Mouse (Mus musculus) splenic B cell, adult 2 months (primary cell): ENCODE measurements around the gene Prdm11.
A peak's percentile ranks its signal among the peaks of the same experiment; 100 is the strongest.

Source experiments
- DNase-seq: peaks from one replicate; pipeline ENCODE4 v3.0.0-alpha.2; 2011; ENCODE audit warnings: low read depth, low spot score
- H3K27me3 ChIP-seq: 2 replicates; pipeline ENCODE4 v1.6.1; 2012; ENCODE audit warnings: mild to moderate bottlenecking, low read length, moderate library complexity, mixed read lengths; ENCODE audit not compliant: control insufficient read depth, poor library complexity, insufficient read depth, severe bottlenecking
- H3K36me3 ChIP-seq: 2 replicates; pipeline ENCODE4 v1.6.1; 2012; ENCODE audit warnings: mild to moderate bottlenecking, low read length, moderate library complexity, mixed read lengths; ENCODE audit not compliant: control insufficient read depth, poor library complexity, insufficient read depth, severe bottlenecking

Prdm11 gene

GRCm38 (mm10) chr2:93068942-93069341 lies 23.0 kb upstream of the Prdm11 start:
- Histone ChIP-seq H3K36me3 (no peaks in the 10 kb centered on the region), H3K27me3 (no peaks in the 10 kb centered on the region)
- DNase-seq, result peak; percentile 78

GRCm38 (mm10) chr2:93063347-93063746 lies 17.4 kb upstream of the Prdm11 start:
- peak; percentile 67 for DNase-seq
- Histone ChIP-seq H3K36me3 (no peaks in the 10 kb centered on the region), H3K27me3 (no peaks in the 10 kb centered on the region)

- no peak for DNase-seq
Measured at GRCm38 (mm10) chr2:93051873-93052272, 5.9 kb upstream of the Prdm11 start.

GRCm38 (mm10) chr2:93048601-93049323 lies 2.8 kb upstream of the Prdm11 start:
- Histone ChIP-seq H3K27me3 (no peaks in the 10 kb centered on the region), H3K36me3 (no peaks in the 10 kb centered on the region)
- DNase-seq, result no peak

More at GRCm38 (mm10) chr2:93051873-93052272, 5.9 kb upstream of the Prdm11 start:
- H3K36me3 ChIP-seq, result no peaks in the 10 kb centered on the region
- no peaks in the 10 kb centered on the region for H3K27me3 ChIP-seq

GRCm38 (mm10) chr2:93047491-93048050 lies 1.6 kb upstream of the Prdm11 start:
- Histone ChIP-seq H3K27me3 (no peaks in the 10 kb centered on the region), H3K36me3 (no peaks in the 10 kb centered on the region)
- DNase-seq, result no peak

- no peak for DNase-seq
- Histone ChIP-seq H3K36me3 (no peaks in the 10 kb centered on the region), H3K27me3 (no peaks in the 10 kb centered on the region)
Measured at GRCm38 (mm10) chr2:93047036-93047435, 1.1 kb upstream of the Prdm11 start.

GRCm38 (mm10) chr2:93046509-93046835 lies 505 bp upstream of the Prdm11 start:
- Histone ChIP-seq H3K27me3 (no peaks in the 10 kb centered on the region), H3K36me3 (no peaks in the 10 kb centered on the region)
- no peak for DNase-seq

- DNase-seq, result peak; percentile 95
- H3K27me3 ChIP-seq, result no peaks in the 10 kb centered on the region
- no peaks in the 10 kb centered on the region for H3K36me3 ChIP-seq
Measured at GRCm38 (mm10) chr2:93045129-93045817, 694 bp downstream of the Prdm11 start.

GRCm38 (mm10) chr2:93043449-93044157 lies 2.4 kb downstream of the Prdm11 start:
- DNase-seq, result no peak
- Histone ChIP-seq H3K27me3 (no peaks in the 10 kb centered on the region), H3K36me3 (no peaks in the 10 kb centered on the region)

- Histone ChIP-seq H3K27me3 (no peaks in the 10 kb centered on the region), H3K36me3 (no peaks in the 10 kb centered on the region)
- no peak for DNase-seq
Measured at GRCm38 (mm10) chr2:93041470-93041869, 4.5 kb downstream of the Prdm11 start.

GRCm38 (mm10) chr2:93040841-93041240 lies 5.1 kb downstream of the Prdm11 start:
- no peaks in the 10 kb centered on the region for H3K27me3 ChIP-seq
- no peaks in the 10 kb centered on the region for H3K36me3 ChIP-seq
- no peak for DNase-seq

- H3K36me3 ChIP-seq, result no peaks in the 10 kb centered on the region
- DNase-seq, result no peak
- H3K27me3 ChIP-seq, result no peaks in the 10 kb centered on the region
Measured at GRCm38 (mm10) chr2:93039706-93040105, 6.3 kb downstream of the Prdm11 start.

- no peak for DNase-seq
- no peaks in the 10 kb centered on the region for H3K27me3 ChIP-seq
- no peaks in the 10 kb centered on the region for H3K36me3 ChIP-seq
Measured at GRCm38 (mm10) chr2:93039043-93039442, 6.9 kb downstream of the Prdm11 start.

- Histone ChIP-seq H3K27me3 (no peaks in the 10 kb centered on the region), H3K36me3 (no peaks in the 10 kb centered on the region)
- no peak for DNase-seq
Measured at GRCm38 (mm10) chr2:93035631-93036030, 10.3 kb downstream of the Prdm11 start.

- no peak for DNase-seq
- Histone ChIP-seq H3K36me3 (no peaks in the 10 kb centered on the region), H3K27me3 (no peaks in the 10 kb centered on the region)
Measured at GRCm38 (mm10) chr2:93032651-93033050, 13.3 kb downstream of the Prdm11 start.
